In genomic region chr10:80302471-80302881, GRCm38 (mm10) we compare ENCODE assay signal across 8 mouse cellular contexts. TPM values are rescaled to one million over a fixed set of nuclear protein-coding genes. Genes with fewer than 3 reads are reported as not detected.
DNase-seq lines count a peak whose midpoint lies in the region; ATAC-seq and TF ChIP-seq lines count a peak whose summit lies in the region.

No protein-coding gene starts in this region.

- WGBS in heart, embryonic 13.5 days, result 9% methylated on average over 9 of the region's 9 CpGs
- WGBS in lung, embryonic 14.5 days, result 10% methylated on average over 9 of the region's 9 CpGs

- 0 out of 2 replicates have a peak overlapping the region, but pooled peaks have one; percentile 14 for H3K9ac ChIP-seq in heart, embryonic 13.5 days
- H3K9ac ChIP-seq in lung, embryonic 14.5 days, result no peak overlapping the region

- peak overlapping the region; percentile 35 for H3K4me2 ChIP-seq in heart, embryonic 13.5 days
- peak overlapping the region; percentile 20; the same call in 1 of the 2 replicates for H3K4me2 ChIP-seq in lung, embryonic 14.5 days

- peak overlapping the region; percentile 16; the same call in 1 of the 2 replicates for H3K4me3 ChIP-seq in heart, embryonic 13.5 days
- no peak overlapping the region for H3K4me3 ChIP-seq in lung, embryonic 14.5 days (ENCODE audit: low read depth, low read length)

- no peak for TF ChIP-seq CTCF in lung, embryonic 14.5 days (IDR thresholded peaks at IDR 0.05; ENCODE audit: low read depth)

- peaks cover 18% of the 10 kb centered on the region for H3K4me1 ChIP-seq in heart, embryonic 13.5 days
- no peaks in the 10 kb centered on the region for H3K4me1 ChIP-seq in lung, embryonic 14.5 days (ENCODE audit: insufficient read depth)

- H3K9me3 ChIP-seq in heart, embryonic 13.5 days, result no peaks in the 10 kb centered on the region
- no peaks in the 10 kb centered on the region for H3K9me3 ChIP-seq in lung, embryonic 14.5 days (ENCODE audit: low read depth, low read length)

- no peaks in the 10 kb centered on the region for H3K36me3 ChIP-seq in heart, embryonic 13.5 days
- no peaks in the 10 kb centered on the region for H3K36me3 ChIP-seq in lung, embryonic 14.5 days (ENCODE audit: insufficient read depth)

- 0 out of 2 replicates have a peak, but pooled peaks have one; percentile 18 for ATAC-seq in erythroblast, adult 5-6 weeks (replicated peaks; ENCODE audit: low FRiP score, poor library complexity, severe bottlenecking)
- ATAC-seq in heart, embryonic 13.5 days (ENCODE audit: extremely low read depth, insufficient number of reproducible peaks, low FRiP score, low TSS enrichment), result peak; percentile 12; the same call in 1 of the 2 replicates
- peak; percentile 81 for ATAC-seq in lung, embryonic 14.5 days (ENCODE audit: insufficient read depth)

- peak overlapping the region; percentile 36; the same call in 1 of the 2 replicates for H3K27ac ChIP-seq in heart, embryonic 13.5 days (replicated peaks)
- H3K27ac ChIP-seq in lung, embryonic 14.5 days (ENCODE audit: low read depth), result no peak overlapping the region

- DNase-seq in right cerebral cortex, adult 18-20 months, result peak; percentile 69
- no peak for DNase-seq in right cerebral cortex, adult 2 months (ENCODE audit: low spot score in 2 of 2)
- DNase-seq in kidney, adult 9 months, result peak; percentile 71
- DNase-seq in lung, embryonic 14.5 days, result peak; percentile 80
- peak; percentile 67 for DNase-seq in ovary, postnatal 36 days (ENCODE audit: low spot score)
- DNase-seq in c-Kit-positive CD71-positive TER-119-positive erythroid progenitor cells, embryonic 14.5 days (ENCODE audit: low spot score), result no peak

- H3K27me3 ChIP-seq in heart, embryonic 13.5 days (replicated peaks), result peaks cover 99% of the 10 kb centered on the region
- H3K27me3 ChIP-seq in lung, embryonic 14.5 days (ENCODE audit: insufficient read depth, low read length), result peaks cover 71% of the 10 kb centered on the region

RNA-seq across cellular contexts. Expression of gene Apc2, which starts 6.7 kb away (rescaled TPM):
- not detected in 2 replicates for total RNA-seq in erythroblast, adult 5-6 weeks (2015; ENCODE audit: low replicate concordance)
- total RNA-seq in erythroblast, adult 5-6 weeks (2017; ENCODE audit: low replicate concordance), result 0.09 and 0.14 TPM in 2 replicates
- polyA plus RNA-seq in heart, embryonic 13.5 days (2015; fragmentation: Nextera tagmentation; extraction: Ambion mirVana), result 0.90 and 0.94 TPM in 2 replicates
- 0.62 and 0.96 TPM in 2 replicates for polyA plus RNA-seq in lung, embryonic 14.5 days (2014; fragmentation: Nextera tagmentation; extraction: Ambion mirVana)

RNA-seq across cellular contexts. Expression of gene Rps15, which starts 10.2 kb away (rescaled TPM):
- total RNA-seq in erythroblast, adult 5-6 weeks (2015; ENCODE audit: low replicate concordance), result 509 and 541 TPM in 2 replicates
- total RNA-seq in erythroblast, adult 5-6 weeks (2017; ENCODE audit: low replicate concordance), result 422 and 457 TPM in 2 replicates
- 621 and 687 TPM in 2 replicates for polyA plus RNA-seq in heart, embryonic 13.5 days (2015; fragmentation: Nextera tagmentation; extraction: Ambion mirVana)
- 1,192 and 1,202 TPM in 2 replicates for polyA plus RNA-seq in lung, embryonic 14.5 days (2014; fragmentation: Nextera tagmentation; extraction: Ambion mirVana)

RNA-seq across cellular contexts. Expression of gene 2310011J03Rik, which starts 17.9 kb away (rescaled TPM):
- total RNA-seq in erythroblast, adult 5-6 weeks (2015; ENCODE audit: low replicate concordance), result 6.1 and 12.7 TPM in 2 replicates
- total RNA-seq in erythroblast, adult 5-6 weeks (2017; ENCODE audit: low replicate concordance), result 3.5 and 3.7 TPM in 2 replicates
- 36.0 and 36.6 TPM in 2 replicates for polyA plus RNA-seq in heart, embryonic 13.5 days (2015; fragmentation: Nextera tagmentation; extraction: Ambion mirVana)
- 41.7 and 41.8 TPM in 2 replicates for polyA plus RNA-seq in lung, embryonic 14.5 days (2014; fragmentation: Nextera tagmentation; extraction: Ambion mirVana)

RNA-seq across cellular contexts. Expression of gene Pcsk4, which starts 26.8 kb away (rescaled TPM):
- total RNA-seq in erythroblast, adult 5-6 weeks (2015; ENCODE audit: low replicate concordance), result 1.0 TPM in 1 of 2 replicates, not detected in the other
- not detected in 2 replicates for total RNA-seq in erythroblast, adult 5-6 weeks (2017; ENCODE audit: low replicate concordance)
- 1.8 and 2.1 TPM in 2 replicates for polyA plus RNA-seq in heart, embryonic 13.5 days (2015; fragmentation: Nextera tagmentation; extraction: Ambion mirVana)
- 3.8 and 4.2 TPM in 2 replicates for polyA plus RNA-seq in lung, embryonic 14.5 days (2014; fragmentation: Nextera tagmentation; extraction: Ambion mirVana)

RNA-seq across cellular contexts. Expression of gene Reep6, which starts 27.3 kb away (rescaled TPM):
- total RNA-seq in erythroblast, adult 5-6 weeks (2015; ENCODE audit: low replicate concordance), result 1.7 and 6.0 TPM in 2 replicates
- total RNA-seq in erythroblast, adult 5-6 weeks (2017; ENCODE audit: low replicate concordance), result 2.0 and 4.5 TPM in 2 replicates
- polyA plus RNA-seq in heart, embryonic 13.5 days (2015; fragmentation: Nextera tagmentation; extraction: Ambion mirVana), result 2.6 and 4.4 TPM in 2 replicates
- 10.5 and 12.2 TPM in 2 replicates for polyA plus RNA-seq in lung, embryonic 14.5 days (2014; fragmentation: Nextera tagmentation; extraction: Ambion mirVana)

Comparison
In these comparisons a context has a peak if more than half of its experiments do, and no peak if none do; other contexts are left out.
1. DNase-seq: peak in right cerebral cortex, adult 18-20 months (single experiment), kidney, adult 9 months (single experiment), lung, embryonic 14.5 days (single experiment) and ovary, postnatal 36 days (single experiment); none in right cerebral cortex, adult 2 months (0 of 2) and c-Kit-positive CD71-positive TER-119-positive erythroid progenitor cells, embryonic 14.5 days (single experiment).
2. ATAC-seq: peak in every context shown above with its lines; median percentile 81 in lung, embryonic 14.5 days; 18 in erythroblast, adult 5-6 weeks; 12 in heart, embryonic 13.5 days.